Mouse (Mus musculus): ENCODE measurements around the gene Prtn3. TPM values are rescaled to one million over a fixed set of nuclear protein-coding genes. Genes with fewer than 3 reads are reported as not detected.

Prtn3 gene
- total RNA-seq, 2 experiments from 2014 or later: 1.5 to 2.8 TPM

DNA sequence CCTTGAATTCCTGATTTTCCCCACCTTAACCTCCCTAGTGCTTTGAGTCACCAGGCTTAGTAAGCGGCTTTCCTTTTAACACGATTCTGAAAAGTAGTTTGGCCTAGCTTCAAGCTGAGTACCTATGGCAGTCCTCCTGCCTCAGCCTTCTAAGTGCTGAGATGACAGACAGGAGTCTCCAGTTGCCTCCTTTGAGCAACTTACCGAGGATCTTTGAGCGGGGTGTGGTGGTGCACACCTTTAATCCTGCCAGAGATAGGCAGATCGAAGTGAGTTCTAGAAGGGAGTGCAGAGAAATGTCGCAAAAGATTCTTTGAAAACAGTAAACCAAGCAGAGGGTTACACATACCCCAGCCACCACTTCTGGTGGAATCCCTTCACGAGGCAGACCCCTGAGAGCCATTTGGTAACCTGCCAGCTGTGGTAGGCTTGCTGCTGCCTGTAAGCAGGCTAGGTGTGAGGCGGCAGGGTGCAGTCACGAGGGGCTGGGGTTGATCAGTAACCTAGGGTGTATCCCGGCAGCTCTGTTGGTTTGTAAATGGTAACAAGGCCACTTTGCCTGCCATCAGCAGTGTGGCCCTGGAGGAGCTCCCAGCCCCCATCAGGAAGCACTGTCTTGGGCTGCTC is 18.6 kb upstream of the Prtn3 start:
- DNase-seq: peak; percentile 61

GRCm38 (mm10) chr10:79856280-79856679 is 18.0 kb upstream of the Prtn3 start:
- no peak for DNase-seq

DNA sequence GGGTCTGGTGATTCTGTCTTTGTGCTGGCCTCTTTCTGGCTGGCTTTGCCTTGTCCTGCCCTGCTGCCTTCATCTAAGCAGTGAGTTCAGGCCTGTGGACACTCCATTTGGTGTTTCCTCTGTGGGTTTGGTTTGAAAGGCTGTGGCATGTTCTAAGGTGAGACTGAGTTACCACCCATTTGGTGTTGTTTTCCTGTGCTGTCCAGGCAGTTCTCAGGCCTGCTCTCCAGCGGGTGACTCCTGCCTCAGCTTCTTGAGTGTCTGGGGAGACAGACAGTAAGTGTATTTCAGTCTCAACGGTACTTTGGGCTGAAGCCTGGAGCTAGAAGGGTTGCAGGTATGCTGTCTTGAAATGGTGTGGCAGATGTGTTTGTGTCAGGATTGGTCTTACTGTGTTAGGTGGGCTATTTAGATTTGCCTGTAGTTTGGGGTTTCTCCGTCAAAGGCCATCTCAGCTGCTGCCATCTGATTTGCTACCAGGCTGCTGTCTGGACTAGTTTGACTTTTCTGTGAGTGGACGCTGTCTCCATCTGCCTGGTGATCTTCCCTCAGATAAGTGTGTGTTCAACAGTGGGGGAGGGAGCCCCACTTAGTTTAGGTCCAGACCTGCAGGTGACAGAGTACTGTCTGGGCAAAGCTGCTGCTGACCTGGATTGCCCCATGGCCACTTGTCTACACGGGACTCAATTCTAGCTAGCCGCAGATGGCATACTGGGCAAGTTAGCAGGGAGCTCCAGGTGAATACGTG is 17.4 kb upstream of the Prtn3 start:
- DNase-seq: no peak

DNA sequence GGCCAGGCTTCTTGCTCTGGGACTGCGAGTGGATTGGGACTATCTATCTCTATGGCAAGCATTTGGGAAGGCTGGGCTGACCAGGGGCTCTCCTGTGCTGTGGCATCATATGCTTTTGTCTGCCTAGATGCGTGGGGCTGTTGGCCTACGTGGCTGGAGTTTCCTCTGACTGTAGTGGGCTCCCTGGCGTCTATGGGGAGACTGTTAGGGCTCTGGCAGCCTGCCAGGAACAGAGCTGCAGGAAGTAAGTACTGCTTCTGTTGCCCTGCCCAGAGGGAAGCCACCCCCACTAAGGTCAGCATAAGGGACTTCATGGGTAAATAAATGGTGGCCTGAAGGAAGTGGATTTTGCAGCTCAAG is 16.8 kb upstream of the Prtn3 start:
- DNase-seq: peak; percentile 78

- no peak for DNase-seq
These were observed 16.4 kb upstream of the Prtn3 start for GRCm38 (mm10) chr10:79857894-79858293.

DNA sequence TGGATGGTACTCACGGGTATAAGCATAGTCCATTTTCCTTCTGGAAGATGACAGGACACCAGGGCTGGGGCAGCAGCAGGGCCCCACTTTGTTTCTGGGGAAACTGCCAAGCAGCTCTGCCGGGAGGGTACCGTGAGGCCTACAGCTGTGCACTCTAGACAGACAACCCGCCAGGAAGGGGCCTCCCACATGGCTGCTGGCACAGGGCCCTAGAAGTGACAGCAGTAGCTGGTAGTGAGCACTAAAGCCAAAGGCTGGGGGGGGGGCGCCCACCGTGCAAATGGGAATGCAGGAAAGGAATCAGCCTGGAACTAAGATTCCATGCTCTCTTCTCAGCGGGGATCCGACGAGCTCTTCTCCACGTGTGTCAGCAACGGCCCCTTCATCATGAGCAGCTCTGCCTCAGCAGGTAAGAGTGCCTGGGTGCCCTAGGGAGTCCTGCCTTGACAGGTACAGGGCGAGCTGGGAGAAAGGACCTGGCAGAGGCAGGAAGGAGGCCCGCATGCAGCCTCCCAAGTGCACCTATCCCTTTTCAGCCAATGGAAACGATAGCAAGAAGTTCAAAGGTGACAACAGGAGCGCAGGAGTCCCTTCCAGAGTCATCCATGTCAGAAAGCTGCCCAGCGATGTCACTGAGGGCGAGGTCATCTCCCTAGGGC is 15.7 kb upstream of the Prtn3 start:
- DNase-seq: peak; percentile 78

DNA sequence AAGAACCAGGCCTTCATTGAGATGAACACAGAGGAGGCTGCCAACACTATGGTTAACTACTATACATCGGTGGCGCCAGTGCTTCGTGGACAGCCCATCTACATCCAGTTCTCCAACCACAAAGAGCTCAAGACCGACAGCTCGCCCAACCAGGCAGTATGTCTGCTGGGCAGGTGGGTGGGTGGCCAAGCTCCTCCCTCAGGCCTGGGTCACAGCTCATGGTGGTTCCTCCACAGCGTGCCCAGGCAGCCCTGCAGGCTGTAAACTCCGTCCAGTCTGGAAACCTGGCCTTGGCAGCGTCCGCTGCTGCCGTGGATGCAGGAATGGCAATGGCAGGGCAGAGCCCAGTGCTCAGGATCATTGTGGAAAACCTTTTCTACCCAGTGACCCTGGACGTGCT is 15.2 kb upstream of the Prtn3 start:
- no peak for DNase-seq

GRCm38 (mm10) chr10:79860079-79860911 is 14.0 kb upstream of the Prtn3 start:
- no peak for DNase-seq

DNA sequence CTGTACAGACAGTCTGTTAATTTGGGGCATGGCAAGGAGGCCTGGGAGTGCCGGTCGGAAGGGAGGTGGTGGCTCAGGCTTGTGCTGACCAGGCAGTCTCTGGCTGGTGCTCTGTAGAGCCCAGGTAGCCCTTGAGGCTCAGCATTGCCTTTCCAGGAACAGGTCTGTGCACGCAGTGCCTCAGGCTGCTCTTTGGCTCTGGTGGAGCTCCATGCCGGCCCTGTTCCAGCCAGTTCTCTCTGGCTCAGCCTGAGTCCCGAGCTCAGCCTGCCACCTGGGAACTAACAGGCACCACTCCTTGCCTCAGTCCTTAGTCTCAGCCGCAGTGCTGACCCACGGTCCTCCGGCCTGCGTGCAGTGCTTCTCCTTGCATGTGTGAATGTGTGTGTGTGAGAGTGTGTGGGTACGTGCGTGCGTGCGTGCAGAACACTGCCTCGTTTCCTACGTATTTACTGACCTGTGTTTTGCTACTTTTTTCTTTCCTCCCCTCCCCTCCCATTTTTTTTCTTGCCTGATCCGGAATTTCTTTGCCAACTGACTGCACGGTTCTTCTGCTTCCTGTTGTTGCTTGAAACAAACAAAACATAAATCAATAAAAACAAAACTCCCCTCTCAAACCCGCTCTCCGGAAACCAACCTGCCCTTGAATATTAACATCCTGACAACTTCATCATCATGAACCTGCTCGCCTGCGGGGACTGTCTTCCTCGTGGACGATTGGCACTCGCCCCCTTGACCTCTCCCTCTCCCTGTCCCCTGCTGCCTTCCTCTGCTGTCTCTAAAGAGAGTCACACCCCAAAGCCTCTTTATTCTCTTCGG is 12.8 kb upstream of the Prtn3 start:
- peak; percentile 45 for DNase-seq

- no peak for DNase-seq
These were observed 12.1 kb upstream of the Prtn3 start for GRCm38 (mm10) chr10:79862049-79862788.

DNA sequence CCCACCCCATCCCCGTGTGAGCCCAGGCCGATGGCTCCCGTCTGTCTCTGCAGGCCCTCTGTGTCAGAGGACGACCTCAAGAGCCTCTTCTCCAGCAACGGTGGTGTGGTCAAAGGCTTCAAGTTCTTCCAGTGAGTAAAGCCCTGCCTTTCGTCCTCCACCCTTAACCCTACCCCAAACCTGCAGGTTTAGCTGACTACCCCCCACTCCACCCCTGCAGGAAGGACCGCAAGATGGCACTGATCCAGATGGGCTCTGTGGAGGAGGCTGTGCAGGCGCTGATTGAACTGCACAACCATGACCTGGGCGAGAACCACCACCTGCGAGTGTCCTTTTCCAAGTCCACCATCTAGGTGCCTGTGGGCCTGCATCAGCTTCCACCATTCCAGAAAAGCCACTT is 11.4 kb upstream of the Prtn3 start:
- DNase-seq: no peak

- no peak for DNase-seq
These were observed 9.7 kb upstream of the Prtn3 start for GRCm38 (mm10) chr10:79864351-79865188.

DNA sequence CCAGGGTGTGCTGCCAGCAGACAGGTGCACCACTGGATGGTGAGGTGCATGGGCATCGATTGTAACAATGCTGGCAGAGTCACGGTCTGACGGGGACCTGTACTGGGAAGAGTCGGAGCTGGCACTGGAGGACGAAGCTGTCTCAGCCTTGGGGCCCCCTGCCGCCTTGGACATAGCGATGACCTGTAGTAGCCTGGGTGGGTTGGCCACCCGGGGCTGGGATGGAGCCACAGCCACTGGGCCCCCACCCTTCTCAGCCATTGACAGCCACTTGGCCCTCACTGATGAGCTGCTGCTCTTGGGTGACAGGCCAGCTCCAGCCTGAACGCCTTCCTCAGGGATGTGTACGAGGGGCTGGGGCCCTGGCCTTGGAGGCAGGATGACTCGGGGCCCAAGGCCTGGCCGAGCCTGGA is 9.1 kb upstream of the Prtn3 start:
- no peak for DNase-seq

DNA sequence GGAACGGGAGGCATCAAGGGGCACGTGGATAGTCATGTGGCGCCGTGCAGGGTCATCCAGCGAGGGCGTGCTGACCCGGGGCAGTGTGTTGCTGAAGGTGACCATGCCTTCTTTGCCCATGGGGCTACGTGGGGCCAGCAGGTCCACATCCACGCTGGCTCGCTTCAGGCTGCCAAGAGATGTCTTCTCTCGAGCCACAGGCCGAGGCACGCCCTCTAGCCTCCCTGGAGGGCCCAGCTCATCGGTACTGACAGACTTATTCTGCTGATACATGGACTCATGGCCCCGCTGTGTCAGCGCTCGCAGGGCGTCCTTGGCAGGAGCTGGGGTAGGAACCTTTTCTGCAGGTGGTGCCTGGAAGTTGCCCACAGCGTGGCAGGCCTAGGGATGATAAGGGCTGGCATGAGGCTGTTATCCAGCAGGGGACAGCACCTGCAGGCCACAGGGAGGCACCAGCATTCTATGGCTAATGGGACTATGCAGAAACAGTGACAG is 8.4 kb upstream of the Prtn3 start:
- DNase-seq: peak; percentile 51

GRCm38 (mm10) chr10:79866601-79867000 is 7.7 kb upstream of the Prtn3 start:
- no peak for DNase-seq

GRCm38 (mm10) chr10:79871845-79872244 is 2.4 kb upstream of the Prtn3 start:
- no peak for DNase-seq

DNA sequence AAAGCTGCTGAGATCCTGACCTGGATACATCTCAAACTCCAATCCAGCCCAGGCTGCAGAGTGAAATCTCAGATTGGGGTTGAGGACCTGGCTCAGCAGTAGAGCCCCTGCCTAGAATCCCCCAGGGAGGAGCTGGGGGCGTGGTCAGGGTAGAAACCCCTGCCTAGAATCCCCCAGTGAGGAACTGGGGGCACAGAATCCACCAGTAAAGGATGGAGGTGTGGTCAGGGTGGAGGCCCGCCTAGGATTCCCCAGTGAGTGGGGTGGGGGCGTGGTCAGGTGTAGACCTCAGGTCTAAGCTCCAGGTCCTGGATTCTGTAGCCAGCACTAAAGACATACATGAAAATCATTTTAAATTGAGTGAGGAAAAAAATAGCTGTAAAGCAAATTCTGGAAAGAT is 1.4 kb upstream of the Prtn3 start:
- no peak for DNase-seq

DNA sequence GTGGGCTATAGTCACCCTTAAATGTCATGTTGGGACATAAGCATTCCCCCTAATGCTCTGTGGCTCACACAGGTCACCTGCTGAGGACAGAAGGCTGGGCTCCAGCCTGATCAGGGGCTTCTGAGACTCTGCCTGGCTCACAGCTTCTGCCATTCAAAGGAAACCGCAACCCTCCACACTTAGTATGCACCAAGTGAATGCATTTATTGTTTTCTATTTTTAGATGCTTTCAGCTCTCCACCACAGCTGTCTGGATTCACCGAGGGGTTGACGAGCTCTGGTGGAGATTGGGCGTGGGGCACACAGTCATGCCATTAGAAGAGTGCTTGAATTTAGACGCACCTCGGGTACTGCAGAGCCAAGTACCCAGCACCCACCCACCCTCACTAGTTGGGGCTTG is 963 bp upstream of the Prtn3 start:
- no peak for DNase-seq

DNA sequence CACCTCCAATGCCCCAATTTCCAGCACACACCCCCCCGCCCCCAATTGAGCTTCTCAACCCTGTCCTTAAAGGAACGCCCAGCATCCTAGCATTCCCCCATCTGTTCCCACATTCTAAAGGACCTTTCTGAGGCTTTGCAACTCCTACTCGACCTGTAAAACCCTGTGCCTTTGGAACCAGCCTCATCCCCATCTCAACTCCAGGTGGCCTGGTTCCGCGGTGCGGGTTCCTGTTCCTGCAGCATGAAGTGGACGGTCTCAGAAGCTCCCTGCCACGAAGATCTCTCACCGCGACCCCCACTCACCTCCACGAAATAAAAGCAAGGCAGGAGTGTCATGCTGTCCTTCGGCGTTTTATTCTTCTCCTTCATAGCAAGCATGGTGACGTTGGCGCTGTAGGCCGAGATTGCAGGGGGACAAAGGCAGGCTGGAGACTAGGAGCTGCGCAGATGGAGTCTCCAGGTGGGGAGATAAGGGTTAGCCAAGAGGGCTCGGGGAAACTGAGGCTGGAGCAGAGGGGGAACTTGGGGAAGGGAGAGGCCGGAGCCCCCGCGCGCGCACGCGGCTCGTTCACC is 474 bp upstream of the Prtn3 start:
- no peak for DNase-seq

GRCm38 (mm10) chr10:79877174-79877573 is 2.9 kb downstream of the Prtn3 start:
- DNase-seq: no peak

Measured in adrenal gland, postnatal 10 days (tissue).